Mouse (Mus musculus) CD8-positive naive resting alpha-beta T cell, adult 2 months (primary cell): ENCODE results near the gene Ndufs4.

Experiments used
- DNase-seq, 2 experiments: peaks; one replicate each; pipeline ENCODE4 v3.0.0; 2022; ENCODE audit warnings: low read depth in 2 of 2, low spot score in 2 of 2

The Ndufs4 gene

GRCm38 (mm10) chr13:114388211-114388965, at the start of gene Ndufs4:
Ndufs4 (minus strand) TSS chr13:114388258.
- no peak for DNase-seq

DNA sequence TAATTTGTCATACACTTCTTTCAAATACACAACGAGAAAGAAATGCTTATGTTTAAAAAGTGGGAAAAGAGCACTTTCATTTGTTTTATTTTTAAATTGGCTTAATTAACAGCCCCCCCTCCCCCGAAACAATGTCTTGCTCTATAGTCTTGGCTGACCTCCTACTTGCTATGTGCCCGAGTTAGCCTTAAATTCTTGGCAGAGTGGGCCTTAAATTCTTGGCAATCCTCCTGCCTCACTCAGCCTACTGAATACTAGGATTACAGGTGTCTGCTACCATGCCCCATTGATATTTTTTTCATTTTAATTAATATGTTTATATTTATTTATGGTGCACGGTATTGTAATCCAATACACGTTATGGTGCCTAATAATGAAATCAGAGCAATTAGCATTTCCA, 44.4 kb upstream of the Ndufs4 start:
- DNase-seq: no peak

DNA sequence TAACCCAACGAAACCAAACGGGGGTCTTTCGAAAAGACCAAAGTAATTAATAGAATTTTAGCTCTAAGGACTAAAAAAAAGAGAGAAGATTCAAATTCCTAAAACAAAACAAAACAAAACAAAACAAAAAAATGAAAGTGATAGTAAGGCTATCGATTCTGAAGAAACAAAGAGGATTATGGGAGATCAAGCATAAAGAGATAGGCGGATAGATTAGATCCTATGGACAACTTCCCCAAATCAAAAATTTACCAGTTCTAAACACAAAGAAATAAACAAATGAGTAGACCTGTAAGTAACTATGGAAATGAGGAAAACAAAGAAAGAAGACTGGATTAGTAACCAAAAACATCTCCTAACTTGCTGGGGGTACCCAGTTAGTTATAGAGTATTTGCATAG, 37.2 kb upstream of the Ndufs4 start:
- DNase-seq: no peak

GRCm38 (mm10) chr13:114420235-114420634, 32.2 kb upstream of the Ndufs4 start:
- DNase-seq: no peak

DNA sequence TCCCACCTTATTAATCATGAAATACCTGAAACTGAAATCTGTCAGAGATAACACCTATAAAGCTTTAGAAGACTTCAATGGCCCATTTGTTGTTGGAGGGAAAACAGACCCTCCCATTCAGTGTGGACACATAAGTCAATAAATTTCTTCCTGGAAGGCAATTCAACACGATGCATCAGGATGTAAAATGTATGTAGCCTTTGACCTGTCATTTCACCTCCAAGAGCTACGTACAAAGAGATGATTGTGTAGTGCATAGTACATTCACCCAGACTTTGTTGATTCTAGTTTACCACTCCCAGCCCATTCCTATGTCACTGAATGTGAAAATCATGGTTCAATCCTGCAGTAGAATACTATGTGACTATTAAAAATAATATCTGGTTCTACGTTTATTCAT, 31.3 kb upstream of the Ndufs4 start:
- no peak for DNase-seq

- no peak for DNase-seq
These were observed 24.3 kb upstream of the Ndufs4 start for GRCm38 (mm10) chr13:114412326-114412725.

DNA sequence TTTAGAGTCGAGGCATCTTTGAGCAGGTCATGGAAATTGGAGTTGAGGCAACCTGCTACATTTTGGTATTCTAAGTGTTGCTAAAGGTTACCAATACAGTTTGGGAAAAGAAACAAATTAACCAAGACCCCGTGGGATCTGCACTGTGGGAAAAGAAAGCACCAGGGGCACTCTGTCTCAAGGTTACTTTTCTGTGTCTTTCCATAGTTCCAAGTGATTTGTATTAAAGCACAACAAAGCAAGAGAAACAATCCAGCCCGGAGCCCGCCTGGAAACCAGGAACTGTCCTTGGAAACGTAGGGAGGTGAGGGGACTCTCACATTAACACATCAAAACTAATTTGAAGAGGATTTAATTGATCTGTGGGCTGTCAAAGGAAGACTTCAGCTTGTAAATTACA, 18.8 kb upstream of the Ndufs4 start:
- DNase-seq: no peak

DNA sequence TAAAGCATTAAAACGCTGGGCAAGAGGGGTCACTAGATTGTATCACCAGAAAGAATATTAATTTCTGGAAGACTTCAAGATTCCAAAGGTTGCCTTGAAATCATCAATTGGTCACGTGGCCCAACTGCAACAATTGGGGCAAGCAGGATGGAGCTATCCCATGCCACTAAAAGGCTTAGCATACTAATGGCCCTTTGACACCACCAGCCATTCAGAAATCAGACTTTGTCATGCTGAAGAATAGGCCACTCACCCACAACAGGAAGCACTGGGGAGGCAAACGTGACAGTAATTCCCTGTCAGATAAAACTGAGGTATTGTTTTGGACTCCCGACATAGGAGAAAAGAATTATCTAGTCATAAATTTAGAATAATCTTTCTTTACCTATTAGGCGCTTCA, 18.4 kb upstream of the Ndufs4 start:
- DNase-seq: no peak

DNA sequence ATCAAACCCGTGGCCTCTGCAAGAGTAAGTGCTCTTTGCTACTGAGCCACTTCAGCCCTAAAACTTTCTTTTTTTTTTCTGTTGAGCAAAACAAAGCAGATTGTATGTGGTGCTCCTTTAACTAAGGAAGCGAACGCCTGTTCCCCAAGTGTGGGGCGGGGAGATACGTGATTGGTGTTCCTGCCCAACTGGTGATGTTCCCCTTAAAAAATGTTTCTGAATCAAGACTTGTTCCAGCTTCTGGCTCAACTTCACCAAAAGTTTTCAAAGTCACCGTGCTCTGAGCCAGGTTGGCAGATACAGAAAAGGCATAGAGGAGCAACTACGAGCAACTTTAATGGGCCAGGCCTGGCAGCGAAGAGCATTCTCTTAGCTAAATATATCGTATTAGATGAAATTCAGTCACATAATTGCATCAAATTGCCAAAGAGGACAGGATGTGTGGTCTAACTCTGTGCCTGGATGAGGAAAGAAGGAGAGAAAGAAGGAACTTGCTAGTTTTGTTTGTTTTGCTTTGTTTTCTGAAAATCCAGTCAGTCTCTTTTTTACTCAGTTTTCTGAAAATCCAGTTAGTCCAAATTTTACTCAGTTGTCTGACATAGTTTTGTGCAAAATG, 17.1 kb upstream of the Ndufs4 start:
- no peak for DNase-seq

GRCm38 (mm10) chr13:114398906-114399305, 10.8 kb upstream of the Ndufs4 start:
- no peak for DNase-seq

DNA sequence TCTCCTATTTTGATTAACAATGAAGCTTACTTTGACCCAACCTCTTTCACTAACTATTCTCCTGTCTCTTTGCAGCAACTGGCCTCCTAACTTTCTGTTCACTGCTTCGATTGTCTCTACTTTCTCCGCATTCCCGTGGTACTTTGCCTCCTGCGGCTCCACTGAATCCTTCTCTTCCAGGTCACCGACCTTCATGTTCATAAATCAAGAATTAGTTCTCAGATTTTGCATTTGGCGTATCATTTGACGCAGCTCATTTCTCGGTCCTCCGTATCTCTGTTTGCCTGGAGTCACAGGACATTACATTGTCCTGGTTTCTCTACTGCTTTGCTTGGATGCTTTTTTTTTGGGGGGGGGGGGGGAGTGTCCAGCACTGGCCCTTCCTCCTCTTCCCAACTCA, 9.2 kb upstream of the Ndufs4 start:
- no peak for DNase-seq

DNA sequence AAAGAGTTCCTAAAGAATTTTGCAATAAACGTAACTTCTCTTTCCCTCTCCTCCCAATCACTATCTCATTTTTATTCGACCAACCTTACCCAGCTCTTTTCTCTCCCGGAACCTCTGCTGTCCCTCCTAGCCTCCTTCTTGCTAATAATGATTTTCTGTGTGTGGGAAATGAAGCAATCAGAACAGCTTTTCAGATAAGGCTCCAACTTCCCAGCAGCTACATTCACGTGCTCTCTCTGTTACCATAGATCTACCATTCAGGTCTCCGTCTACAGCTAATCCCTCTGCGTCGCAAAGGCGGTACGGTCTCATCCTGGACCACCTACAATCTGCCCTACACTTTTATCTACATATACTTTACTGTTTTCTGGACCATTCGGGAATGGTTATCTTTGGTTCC, 8.8 kb upstream of the Ndufs4 start:
- DNase-seq: no peak

GRCm38 (mm10) chr13:114394784-114395183, 6.7 kb upstream of the Ndufs4 start:
- no peak for DNase-seq

DNA sequence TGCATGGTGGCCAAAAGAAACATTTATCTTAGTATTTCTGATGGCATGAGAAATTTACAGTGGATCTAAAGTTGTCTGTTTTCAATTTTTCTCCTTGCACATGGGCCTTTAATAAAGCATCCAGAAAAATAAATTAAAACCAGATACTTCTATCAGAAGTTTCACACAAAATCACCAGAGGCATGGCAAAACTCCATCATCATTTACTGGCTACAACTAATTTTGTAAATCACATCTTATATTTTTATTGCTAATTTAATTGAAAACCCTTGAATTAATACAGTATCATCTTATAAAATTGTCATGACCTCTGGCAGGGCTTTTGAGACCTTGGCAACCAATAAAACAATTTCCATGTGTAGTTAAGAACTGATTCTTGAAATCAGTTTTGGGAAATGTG, 4.4 kb upstream of the Ndufs4 start:
- no peak for DNase-seq

DNA sequence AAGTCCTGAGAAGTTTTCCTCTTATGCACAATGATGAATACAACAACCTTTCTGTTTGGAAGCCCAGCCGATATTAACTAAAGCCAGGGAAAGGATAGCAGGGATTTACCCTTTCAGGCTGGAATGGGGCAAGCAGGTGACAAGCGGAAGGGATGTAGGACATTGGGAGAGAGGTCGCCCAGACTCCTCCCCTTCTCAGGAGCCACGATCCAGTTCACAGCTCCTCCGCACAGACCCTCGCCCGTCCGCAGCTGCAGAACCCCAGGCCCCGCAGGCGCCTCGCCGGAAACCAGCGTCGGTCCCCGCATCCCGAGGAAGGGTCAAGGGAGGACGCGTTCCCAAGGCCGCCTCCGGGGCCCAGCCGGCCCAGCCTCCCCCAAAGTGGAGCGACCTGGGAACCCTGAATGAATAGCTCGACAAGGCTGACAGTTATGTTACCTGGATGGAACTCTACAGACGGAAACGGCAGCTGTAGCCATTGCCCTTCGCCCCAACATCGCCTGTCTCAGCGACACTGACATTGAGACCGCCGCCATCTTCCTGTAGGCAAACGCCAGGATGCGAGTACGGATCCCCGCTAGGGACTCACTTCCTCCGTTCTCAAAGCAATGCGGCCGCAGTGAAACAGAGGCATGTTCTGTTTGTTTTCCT, 412 bp downstream of the Ndufs4 start:
- peak; percentile 83 to 93 for DNase-seq

- peak in 1 of 2 experiments; percentile 16 for DNase-seq
These were observed 977 bp downstream of the Ndufs4 start for GRCm38 (mm10) chr13:114387074-114387487.

GRCm38 (mm10) chr13:114376511-114376910, 11.5 kb downstream of the Ndufs4 start:
- DNase-seq: no peak

DNA sequence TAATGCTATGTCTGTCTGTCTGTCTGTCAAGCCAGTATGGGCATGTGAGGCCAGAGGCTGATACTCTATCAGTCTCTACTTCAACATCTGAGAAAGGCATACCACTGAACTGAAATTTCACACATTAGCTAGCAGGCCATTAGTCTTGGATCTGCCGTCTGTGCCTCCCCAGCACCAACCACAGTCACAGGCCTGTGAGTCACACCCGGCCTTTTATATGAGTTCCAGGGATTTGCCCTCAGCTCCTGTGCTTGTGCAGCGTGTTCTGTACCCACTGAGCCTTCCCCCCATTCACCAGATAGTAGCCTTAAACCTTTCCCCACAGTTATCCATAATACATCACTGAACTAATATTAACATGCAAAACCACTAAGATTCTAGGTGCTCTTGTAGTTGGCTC, 26.0 kb downstream of the Ndufs4 start:
- DNase-seq: no peak

GRCm38 (mm10) chr13:114351321-114351946, 36.6 kb downstream of the Ndufs4 start:
- DNase-seq: no peak

GRCm38 (mm10) chr13:114344979-114345712, 42.9 kb downstream of the Ndufs4 start:
- DNase-seq: no peak
